Mouse (Mus musculus) cerebellum, adult (tissue): ENCODE measurements around the gene Gm9758.
"Not testable (repeated sequence)": the region's sequence is repeated elsewhere in the genome, so short reads cannot be mapped to it uniquely, and the experiment has no call there.

Source experiments
- ATAC-seq: cut with Nextera tagmentation; 2 replicates; pipeline ENCODE4 v1.9.2; 2017; ENCODE audit warnings: mild to moderate bottlenecking, moderate library complexity, mixed read lengths; ENCODE audit not compliant: insufficient number of reproducible peaks, low FRiP score, low TSS enrichment

Gm9758 gene

DNA sequence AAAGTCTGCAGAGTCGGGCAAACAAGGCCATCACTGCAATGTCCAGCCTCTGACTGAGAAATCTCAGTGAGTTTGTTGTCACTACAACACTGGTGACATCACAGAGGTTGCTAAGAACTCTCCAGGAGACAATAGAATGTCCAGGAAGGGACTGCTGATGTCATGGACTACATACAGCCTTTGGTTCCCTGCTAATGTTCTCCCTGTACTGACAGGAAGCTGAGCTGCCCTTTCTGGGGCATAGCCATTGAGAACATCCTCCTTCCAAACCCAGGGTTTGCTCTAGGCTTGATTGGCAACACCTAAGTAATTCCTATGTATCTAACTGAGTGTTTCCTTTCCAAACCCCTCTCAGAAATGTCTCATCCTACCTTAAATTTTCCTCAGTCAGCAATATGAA is at the start of gene Gm9758:
Gm9758 (minus strand) TSS at position 101 of the 400 bp plus-strand sequence.
- ATAC-seq = not testable (repeated sequence)

DNA sequence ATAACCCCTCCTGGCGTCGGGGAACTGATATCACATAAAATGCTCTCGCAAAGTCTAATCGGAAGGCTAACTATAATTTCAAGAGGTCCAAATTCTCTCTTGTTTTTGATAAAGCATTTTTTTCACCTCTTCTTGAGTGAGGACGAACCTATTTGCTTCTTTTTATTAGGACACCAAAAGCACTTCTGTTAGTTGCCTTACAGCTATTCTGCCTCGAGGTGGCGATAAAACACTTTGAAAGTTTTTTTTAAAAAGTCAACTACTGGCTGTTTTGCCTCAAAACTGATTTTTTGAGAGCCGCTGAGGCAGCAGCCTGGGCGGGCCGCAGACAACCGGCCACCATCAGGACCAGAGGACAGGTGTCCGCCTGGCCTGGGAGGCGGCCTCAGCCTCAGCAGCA is 49.1 kb upstream of the Gm9758 start:
- ATAC-seq = not testable (repeated sequence)

DNA sequence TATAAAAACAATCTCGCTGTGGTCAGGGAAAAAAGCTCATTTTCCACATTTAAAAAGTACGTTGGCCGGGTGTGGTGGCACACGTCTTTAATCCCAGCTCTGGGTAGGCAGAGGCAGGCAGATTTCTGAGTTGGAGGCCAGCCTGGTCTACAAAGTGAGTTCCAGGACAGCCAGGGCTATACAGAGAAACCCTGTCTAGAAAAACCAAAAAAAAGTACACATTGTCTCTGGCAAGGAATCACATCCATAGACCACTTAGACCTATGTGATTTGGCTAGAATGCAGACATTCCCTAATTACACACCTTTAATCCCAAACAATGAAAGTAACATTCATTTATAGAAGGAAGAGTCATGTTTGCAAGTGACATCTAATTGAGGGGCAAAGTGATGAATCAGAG is 46.8 kb upstream of the Gm9758 start:
- not testable (repeated sequence) for ATAC-seq

DNA sequence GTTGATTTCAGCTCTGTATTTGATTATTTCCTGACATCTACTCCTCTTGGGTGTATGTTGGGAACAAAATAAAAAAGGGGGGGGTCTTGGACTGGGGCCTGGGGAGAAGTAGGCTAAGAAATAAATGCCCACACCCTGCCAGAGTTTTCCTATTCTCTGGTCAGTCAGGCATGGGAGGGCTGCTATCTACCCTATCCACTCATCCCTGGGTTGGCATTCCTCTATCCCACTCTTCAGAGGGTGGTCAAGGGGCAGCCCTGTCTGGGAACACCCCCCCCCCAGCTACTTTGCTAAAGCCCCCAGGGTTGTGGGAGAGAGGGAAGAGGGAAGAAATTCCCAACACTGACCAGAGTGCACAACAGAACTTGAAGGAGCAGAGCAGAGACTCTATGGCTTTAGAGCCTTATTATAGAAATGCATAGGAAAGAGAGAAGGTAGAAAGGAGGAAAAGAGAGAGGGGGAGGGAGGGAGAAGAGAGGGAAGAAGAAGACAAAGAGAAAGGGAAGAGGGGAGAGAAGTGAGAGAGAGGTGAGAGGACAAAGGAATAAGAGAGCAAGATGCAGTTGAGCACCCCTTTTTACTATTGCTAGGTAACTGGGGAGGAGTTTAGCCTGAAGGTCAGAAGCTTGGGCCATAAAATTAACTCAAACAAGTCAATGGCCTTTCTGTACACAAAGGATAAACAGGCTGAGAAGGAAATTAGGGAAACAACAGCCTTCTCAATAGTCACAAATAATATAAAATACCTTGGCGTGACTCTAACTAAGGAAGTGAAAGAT is 41.4 kb upstream of the Gm9758 start:
- not testable (repeated sequence) for ATAC-seq

DNA sequence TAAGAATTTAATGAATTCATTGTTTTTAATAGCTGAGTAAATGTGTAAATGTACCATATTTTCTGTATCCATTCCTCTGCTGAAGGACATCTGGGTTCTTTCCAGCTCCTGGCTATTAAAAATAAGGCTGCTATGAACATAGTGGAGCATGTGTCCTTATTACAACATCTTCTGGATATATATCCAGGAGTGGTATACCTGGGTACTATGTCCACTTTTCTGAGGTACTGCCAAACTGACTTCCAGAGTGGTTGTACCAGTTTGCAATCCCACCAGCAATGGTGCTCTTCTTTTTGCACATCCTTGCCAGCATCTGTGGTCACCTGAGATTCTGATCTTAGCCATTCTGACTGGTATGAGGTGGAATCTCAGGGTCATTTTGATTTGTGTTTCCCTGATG is 38.9 kb upstream of the Gm9758 start:
- ATAC-seq = not testable (repeated sequence)

DNA sequence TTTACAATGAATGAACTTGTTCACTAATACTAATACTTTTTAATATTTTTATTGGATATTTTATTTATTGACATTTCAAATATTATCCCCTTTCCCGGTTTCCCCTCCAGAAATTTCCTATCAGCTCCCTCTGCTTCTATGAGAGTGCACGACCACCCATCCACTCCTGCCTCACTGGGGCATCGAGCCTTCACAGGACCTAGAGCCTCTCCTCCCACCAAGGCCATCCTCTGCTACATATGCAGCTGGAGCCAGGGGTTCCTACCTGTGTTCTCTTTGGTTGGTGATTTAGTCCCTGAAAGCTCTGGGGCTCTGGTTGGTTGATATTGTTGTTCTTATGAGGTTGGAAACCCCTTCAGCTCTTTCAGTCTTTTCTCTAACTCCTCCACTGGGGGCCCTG is 38.0 kb upstream of the Gm9758 start:
- not testable (repeated sequence) for ATAC-seq

DNA sequence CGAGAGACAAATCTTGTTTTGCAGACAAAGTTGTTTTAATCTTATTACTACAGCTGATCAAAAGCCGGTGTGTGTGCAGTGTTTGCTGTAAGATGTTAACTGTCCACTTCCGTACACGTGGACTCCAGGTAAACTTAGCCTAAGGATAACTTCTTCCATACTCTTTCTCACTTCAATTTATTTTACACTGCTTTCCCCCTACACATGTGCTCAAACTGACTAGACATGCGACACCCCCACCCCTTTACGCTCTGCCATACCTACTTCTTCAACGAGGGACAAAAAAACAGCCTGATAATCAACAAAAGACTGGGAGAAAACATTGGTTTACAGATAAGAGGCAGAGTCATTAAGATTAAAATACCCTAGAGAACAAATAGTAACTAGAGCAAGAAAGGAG is 37.1 kb upstream of the Gm9758 start:
- ATAC-seq = peak; percentile 61

DNA sequence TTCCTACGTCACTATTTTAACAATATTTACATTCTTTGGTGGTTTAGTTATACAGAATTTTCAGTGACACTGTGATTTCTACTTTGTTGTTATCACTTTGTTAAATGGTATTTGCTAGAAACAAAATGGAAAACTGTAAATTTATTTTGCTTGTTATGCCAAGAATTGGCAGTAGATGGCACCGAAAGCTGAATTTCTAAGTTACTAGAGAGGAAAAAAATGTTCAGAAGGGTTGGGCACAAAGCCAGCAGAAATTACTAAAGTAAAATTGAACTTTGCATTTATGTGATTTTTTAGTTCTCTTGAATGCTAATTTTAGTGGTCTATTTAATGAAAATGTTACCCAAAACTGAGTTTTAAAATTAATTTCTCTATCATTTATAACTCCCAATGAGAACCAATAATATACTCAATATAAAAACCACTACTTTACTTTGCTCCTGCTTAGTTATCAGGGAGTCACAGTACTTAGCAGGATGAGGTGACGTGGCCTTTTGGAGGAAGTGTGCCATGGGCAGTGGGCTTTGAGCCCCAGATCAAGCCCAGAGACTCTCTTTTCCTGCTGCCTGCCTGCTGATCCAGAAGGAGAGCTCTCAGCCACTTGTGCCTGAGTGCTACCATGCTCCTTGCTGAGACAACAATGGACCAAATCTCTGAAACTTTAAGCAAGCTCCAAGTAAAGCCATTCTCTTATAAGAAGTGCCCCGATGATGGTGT is 32.9 kb upstream of the Gm9758 start:
- not testable (repeated sequence) for ATAC-seq

DNA sequence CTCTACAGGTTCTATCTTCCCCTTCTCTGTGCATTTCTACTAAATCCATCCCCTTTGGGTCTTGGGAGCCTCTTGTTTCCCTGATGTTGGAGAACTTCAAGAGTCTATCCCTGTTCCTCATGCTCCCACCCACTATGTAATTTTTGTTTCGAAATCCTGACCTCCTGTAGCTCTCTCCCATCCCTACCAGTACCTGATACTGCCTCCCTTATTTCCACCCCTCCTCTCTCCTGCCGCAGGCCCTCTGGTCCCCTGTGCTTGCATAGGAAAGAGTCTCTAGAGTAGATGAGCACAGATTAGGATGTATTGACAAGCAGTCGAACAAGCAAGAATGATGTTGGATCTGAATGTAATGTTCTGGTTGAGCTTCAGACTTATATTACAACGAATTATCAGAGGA is 30.8 kb upstream of the Gm9758 start:
- not testable (repeated sequence) for ATAC-seq

DNA sequence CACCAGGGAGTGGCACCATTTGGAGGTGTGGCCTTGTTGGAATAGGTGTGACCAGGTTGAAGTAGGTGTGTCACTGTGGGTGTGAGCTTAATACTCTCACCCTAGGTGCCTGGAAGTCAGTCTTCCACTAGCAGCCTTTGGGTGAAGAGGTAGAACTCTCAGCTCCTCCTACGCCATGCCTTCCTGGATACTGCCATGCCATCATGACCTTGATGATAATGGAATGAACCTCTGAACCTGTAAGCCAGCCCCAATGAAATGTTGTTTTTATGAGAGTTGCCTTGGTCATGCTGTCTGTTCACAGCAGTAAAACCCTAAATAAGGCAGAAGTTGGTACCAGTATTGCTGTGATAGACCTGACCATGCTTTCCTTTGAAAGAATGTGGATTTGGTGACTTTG is 26.3 kb upstream of the Gm9758 start:
- ATAC-seq = not testable (repeated sequence)

DNA sequence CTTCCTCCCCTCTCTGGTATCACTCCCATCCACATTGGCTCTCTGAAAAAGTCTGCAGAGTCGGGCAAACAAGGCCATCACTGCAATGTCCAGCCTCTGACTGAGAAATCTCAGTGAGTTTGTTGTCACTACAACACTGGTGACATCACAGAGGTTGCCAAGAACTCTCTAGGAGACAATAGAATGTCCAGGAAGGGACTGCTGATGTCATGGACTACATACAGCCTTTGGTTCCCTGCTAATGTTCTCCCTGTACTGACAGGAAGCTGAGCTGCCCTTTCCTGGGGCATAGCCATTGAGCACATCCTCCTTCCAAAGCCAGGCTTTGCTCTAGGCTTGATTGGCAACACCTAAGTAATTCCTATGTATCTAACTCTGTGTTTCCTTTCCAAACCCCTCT is 23.6 kb upstream of the Gm9758 start, which contains the start of gene Speer4e:
Speer4e (minus strand) TSS at position 101 of the 400 bp plus-strand sequence.
- not testable (repeated sequence) for ATAC-seq

DNA sequence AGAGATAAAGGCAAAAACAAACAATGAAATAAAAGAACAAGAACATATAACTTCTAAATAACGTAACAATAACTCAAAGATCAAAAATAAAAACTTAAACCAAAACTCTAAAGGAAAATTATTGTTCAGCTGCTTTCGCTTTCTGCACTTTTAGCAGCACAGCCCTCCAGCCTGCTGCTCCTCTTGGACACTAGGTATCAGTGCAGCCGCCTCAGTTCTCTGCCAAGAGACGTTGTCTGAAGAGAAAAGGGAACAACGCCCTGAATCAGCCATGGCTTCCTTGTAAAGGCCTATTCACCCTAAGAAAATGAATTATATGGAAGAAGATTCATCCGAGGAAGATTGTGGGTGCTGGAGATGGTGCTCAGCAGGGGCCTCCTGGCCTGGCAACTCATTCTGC is 19.0 kb upstream of the Gm9758 start:
- ATAC-seq = not testable (repeated sequence)

DNA sequence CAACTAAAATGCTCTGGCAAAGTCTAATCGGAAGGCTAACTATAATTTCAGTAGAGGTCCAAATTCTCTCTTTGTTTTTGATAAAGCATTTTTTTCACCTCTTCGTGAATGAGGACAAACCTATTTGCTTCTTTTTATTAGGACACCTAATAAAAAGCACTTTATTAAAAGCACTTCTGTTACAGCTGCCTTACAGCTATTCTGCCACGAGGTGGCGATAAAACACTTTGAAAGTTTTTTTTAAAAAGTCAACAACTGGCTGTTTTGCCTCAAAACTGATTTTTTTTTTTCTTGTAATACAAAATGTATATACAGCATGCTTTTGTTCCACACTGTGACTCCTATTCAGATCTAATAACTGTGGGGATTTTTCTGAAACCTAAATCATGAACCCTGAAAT is 12.3 kb upstream of the Gm9758 start:
- not testable (repeated sequence) for ATAC-seq

DNA sequence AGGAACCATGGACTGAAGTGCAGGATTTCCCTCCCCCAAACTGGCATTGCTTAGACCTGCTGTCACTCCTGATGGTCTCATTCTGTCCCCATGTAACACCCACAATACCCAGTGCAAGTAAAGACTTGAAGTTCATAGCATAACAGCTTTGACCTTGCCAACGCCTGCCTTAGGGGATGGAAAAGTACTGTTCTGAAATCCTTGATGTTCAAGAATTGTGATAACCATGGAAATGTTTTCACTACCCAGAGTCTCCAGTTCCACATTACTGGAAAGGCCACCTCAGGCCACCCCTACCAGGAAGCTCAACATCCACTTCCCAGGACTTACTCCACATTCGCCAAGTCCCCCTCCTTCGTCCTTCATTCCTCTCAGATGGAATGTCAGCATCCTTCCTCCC is 338 bp downstream of the Gm9758 start:
- not testable (repeated sequence) for ATAC-seq

DNA sequence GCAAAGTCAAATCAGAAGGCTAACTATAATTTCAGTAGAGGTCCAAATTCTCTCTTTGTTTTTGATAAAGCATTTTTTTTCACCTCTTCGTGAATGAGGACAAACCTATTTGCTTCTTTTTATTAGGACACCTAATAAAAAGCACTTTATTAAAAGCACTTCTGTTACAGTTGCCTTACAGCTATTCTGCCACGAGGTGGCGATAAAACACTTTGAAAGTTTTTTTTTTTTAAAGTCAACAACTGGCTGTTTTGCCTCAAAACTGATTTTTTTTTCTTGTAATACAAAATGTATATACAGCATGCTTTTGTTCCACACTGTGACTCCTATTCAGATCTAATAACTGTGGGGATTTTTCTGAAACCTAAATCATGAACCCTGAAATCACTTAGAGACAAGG is 11.2 kb downstream of the Gm9758 start:
- not testable (repeated sequence) for ATAC-seq

DNA sequence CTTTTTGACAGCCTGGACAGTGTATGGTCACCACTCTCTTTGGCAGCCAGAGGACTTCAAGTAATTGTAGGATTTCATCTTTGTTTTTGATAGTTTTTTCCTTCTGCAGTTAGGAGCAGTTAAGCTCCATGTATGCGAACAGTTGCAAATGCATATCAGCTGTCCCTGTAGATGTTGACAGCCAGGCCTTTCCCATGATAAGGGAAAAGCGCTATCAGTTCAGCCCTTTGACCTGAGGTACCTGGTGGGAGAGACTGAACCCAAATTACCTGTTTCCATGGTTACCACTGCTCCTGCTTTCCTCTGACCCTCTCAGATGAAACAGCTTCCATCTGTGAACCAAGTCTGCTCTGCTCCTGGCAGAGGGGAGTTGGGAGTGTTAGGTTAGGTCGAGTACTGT is 22.5 kb downstream of the Gm9758 start:
- ATAC-seq = no peak

DNA sequence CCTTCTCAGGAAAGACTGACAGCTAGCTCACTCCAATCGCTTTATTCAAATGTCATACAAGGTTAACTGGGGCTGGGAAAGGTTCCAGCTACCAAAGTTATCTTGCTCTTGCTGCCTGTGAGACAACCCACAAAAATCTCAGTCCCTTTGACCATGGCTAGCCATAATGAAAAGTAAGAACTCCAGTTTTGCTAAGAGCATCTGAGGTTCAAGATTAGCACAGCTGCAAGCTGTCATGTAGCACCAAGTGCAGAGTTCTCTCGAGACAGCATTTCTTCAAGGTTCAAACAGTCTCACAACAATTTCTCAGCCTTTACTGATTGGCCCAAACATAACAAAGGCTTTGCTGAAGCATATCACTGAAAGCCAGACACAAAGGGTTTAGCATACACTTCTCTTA is 29.4 kb downstream of the Gm9758 start:
- not testable (repeated sequence) for ATAC-seq
